Mouse (Mus musculus): ENCODE data around the gene Prss50.

DNA sequence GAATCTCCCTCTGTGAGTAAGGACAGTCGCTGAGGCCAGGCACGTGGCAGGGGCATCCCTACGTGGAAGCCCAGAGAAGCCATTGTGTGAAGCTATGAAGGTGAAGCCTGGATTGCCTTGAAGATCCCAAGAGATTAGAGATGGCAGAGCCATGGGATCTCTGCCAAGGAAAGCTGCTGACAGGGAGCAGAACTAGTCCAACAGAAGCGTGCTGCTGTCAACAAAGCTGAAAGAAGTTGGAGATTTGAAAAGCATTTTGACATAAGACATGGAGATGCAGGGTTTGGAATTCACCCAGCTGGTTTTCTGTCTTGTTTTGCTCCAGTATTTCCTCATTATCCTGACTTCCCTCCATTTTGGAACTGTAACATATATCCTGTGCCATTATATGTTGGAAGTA lies 44.5 kb downstream of the Prss50 start:
- TF ChIP-seq CTCF (IDR thresholded peaks at IDR 0.05; ENCODE audit: low read depth, low read length) (no peak), POLR2A (IDR thresholded peaks at IDR 0.05; ENCODE audit: extremely low read depth, insufficient read depth, low read length) (no peak)
